Mouse (Mus musculus) erythroblast, embryonic 14.5 days (primary cell): ENCODE measurements around the gene Smpd3.

ENCODE experiments used
- GATA1 ChIP-seq: IDR thresholded peaks from 2 replicates; pipeline ENCODE4 v1.6.1; 2012; ENCODE audit warnings: low read length, inconsistent platforms, mixed read lengths
- TAL1 ChIP-seq: IDR thresholded peaks from 3 replicates; pipeline ENCODE4 v1.6.1; 2012; ENCODE audit warnings: low read length, inconsistent platforms, mixed read lengths

GRCm38 (mm10) chr8:106287445-106287844 lies 50.3 kb downstream of the Smpd3 start:
- TF ChIP-seq GATA1 (no peak), TAL1 (no peak)
